Mouse (Mus musculus): ENCODE results near the gene Rpl3.
A peak's percentile ranks its signal among the peaks of the same experiment; 100 is the strongest.
"Not testable (repeated sequence)": the region's sequence is repeated elsewhere in the genome, so short reads cannot be mapped to it uniquely, and the experiment has no call there.

Rpl3 gene

GRCm38 (mm10) chr15:80091121-80091955 lies at the start of gene Rpl3, which contains the start of gene Syngr1:
Gene Rpl3, minus strand, starts transcription at chr15:80091868.
Gene Syngr1, plus strand, starts transcription at chr15:80091334.
- DNase-seq (ENCODE audit: low read depth) = no peak

- no peak for DNase-seq (ENCODE audit: low read depth)
These were observed 49.2 kb upstream of the Rpl3 start for GRCm38 (mm10) chr15:80140878-80141277.

GRCm38 (mm10) chr15:80140302-80140701 lies 48.6 kb upstream of the Rpl3 start:
- DNase-seq (ENCODE audit: low read depth) = no peak

GRCm38 (mm10) chr15:80137945-80138791 lies 46.5 kb upstream of the Rpl3 start:
- DNase-seq (ENCODE audit: low read depth) = peak; percentile 39

GRCm38 (mm10) chr15:80136645-80137044 lies 45.0 kb upstream of the Rpl3 start:
- DNase-seq (ENCODE audit: low read depth) = no peak

- no peak for DNase-seq (ENCODE audit: low read depth)
These were observed 43.8 kb upstream of the Rpl3 start for GRCm38 (mm10) chr15:80135499-80135898.

GRCm38 (mm10) chr15:80134450-80134847 lies 42.8 kb upstream of the Rpl3 start:
- DNase-seq (ENCODE audit: low read depth) = no peak

GRCm38 (mm10) chr15:80133682-80134449 lies 42.2 kb upstream of the Rpl3 start:
- peak; percentile 16 for DNase-seq (ENCODE audit: low read depth)

GRCm38 (mm10) chr15:80132993-80133586 lies 41.4 kb upstream of the Rpl3 start, which contains the start of gene Tab1:
Gene Tab1, plus strand, starts transcription at chr15:80133127.
- peak; percentile 76 for DNase-seq (ENCODE audit: low read depth)

- no peak for DNase-seq (ENCODE audit: low read depth)
These were observed 40.8 kb upstream of the Rpl3 start for GRCm38 (mm10) chr15:80132452-80132851.

GRCm38 (mm10) chr15:80131421-80131820 lies 39.8 kb upstream of the Rpl3 start:
- no peak for DNase-seq (ENCODE audit: low read depth)

GRCm38 (mm10) chr15:80130689-80131088 lies 39.0 kb upstream of the Rpl3 start:
- no peak for DNase-seq (ENCODE audit: low read depth)

GRCm38 (mm10) chr15:80129982-80130381 lies 38.3 kb upstream of the Rpl3 start:
- DNase-seq (ENCODE audit: low read depth) = no peak

GRCm38 (mm10) chr15:80127191-80127590 lies 35.5 kb upstream of the Rpl3 start:
- DNase-seq (ENCODE audit: low read depth) = no peak

- no peak for DNase-seq (ENCODE audit: low read depth)
These were observed 33.0 kb upstream of the Rpl3 start for GRCm38 (mm10) chr15:80124651-80125050.

- not testable (repeated sequence) for DNase-seq (ENCODE audit: low read depth)
These were observed 30.8 kb upstream of the Rpl3 start for GRCm38 (mm10) chr15:80122431-80122830.

GRCm38 (mm10) chr15:80121721-80122325 lies 30.2 kb upstream of the Rpl3 start:
- DNase-seq (ENCODE audit: low read depth) = no peak

GRCm38 (mm10) chr15:80119076-80119475 lies 27.4 kb upstream of the Rpl3 start:
- DNase-seq (ENCODE audit: low read depth) = no peak

GRCm38 (mm10) chr15:80117154-80117553 lies 25.5 kb upstream of the Rpl3 start:
- no peak for DNase-seq (ENCODE audit: low read depth)

GRCm38 (mm10) chr15:80115866-80116794 lies 24.5 kb upstream of the Rpl3 start:
- DNase-seq (ENCODE audit: low read depth) = no peak

Data from fibroblast of lung, adult 2 months (primary cell).